Mouse (Mus musculus): ENCODE results near the gene Kcnn3.

The Kcnn3 gene
- long read RNA-seq, experiment 1, partial matches to known transcripts: 0 of 1 reads
- long read RNA-seq, experiment 1, other reads (novel, unspliced or antisense): 1 of 1 reads
- long read RNA-seq, experiment 2: 0 reads

DNA sequence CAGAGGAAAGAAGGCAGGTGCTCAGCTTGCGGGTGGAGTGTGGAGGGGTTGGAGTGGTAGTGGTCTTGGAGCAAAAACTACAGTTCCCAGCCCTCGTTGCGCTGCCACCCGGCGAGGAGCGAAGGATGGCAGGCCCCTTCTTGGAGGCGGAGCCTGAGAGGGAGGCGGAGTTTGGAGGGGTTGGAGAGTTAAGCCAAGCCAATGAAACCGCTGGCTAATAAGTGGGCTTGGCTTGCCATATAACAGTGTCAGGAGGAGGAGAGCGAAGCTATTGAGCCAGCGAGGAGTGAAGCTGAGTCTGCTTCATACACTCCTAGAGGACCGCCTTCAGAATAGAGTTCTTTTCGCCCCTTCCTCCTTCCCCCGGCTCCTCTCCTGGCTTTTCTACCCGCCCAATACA lies at the start of gene Kcnn3:
TSS of gene Kcnn3 (plus strand) at position 271 of the 400 bp plus-strand sequence.
- intact Hi-C loops (cut with DNase I): no loop called here

DNA sequence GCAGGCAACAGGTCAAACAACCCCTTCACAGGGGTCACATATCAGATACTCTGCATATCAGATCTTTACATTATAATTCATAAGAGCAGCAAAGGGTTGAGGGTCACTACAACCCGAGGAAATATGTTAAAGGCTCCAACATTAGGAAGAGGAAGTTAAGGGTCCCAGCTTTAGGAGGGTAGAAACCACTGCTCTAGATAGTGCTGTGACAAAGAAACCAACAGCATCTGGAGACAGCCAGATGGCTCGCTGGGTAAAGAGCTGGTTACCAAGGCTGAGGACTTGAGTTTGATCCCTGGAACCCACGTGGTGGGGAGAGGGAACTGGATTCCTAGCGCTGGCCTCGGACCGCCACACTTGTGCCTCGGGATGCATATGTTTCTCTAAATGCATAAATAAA lies 47.7 kb upstream of the Kcnn3 start:
- intact Hi-C loops (cut with DNase I): no loop called here

DNA sequence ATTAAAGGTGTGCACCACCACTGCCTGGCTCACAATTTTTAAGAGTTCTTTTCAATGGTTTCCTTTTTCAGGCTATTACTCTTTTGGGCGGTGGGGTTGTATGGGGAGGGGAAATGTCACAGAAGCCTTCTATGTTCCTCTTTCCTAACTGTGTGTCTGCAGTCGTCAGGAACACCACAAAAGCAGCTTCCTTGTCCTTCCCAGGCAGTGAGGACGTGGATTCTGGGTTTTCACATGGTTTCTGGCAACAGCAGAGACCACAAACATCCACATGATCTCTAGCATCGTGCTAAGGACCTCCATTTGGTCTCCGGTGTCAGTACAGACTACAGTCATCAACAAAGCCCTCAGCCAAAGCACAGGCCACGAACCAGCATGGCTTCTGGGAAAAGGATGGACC lies 46.1 kb upstream of the Kcnn3 start:
- intact Hi-C loops (cut with DNase I): no loop called here

DNA sequence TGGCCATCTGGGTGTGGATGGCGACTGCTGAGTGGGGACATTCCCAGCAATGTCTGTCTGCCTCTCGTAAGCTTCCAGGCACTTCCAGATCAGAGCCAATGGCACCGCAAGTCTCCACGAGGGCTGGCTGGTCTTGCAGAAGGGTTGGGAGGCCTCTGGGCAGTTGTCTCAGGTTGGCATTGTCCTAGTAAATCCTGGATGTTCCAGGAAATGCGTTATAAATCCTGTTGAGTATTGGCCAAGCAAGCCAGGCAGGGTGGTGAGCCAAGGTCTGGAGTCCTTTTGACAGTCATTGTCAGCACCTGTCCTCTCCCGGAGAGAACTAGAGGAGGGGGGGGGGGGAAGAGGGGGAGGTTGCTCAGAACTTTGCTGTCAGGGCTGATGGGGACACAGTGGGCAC lies 40.9 kb upstream of the Kcnn3 start:
- intact Hi-C loops (cut with DNase I): no loop called here

DNA sequence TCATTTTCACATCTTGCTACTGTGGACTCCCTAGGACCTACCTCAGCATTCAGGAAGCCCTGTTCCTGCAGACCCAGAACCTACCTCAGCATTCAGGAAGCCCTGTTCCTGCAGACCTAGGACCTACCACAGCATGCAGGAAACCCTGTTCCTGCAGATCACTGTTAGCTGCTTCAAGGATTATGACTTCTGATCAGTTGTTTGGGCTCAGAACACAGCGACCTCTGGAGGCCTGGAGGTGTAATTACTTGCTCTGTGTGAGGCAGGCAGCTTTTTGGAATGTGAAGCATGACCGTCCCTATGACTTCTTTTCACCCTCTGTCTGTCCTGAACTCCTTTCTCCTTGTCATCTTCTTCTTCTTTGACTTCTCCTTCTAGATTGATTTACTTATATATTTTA lies 38.5 kb upstream of the Kcnn3 start:
- intact Hi-C loops (cut with DNase I): loop anchor here (10.0 kb wide), 1 partner anchor 167 kb away; no protein-coding TSS in a partner anchor

DNA sequence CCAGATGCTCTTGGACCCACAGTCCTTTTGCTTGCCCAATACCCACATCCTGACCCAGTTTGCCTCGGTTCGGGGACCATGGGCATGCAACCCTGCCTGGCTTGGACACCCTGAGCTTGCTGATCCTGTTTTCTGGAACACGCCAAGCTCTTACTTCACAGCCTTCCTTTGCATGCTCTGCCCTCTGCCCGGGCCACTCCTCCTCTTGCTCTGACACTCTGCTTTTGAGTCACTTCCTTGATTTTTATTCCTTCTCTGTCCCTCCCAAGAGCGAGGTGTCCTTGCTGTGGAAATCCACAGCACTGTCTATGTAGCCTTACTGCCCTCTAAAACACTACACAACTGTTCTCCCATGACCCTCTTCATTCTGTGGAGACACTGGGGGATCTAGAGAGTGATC lies 37.7 kb upstream of the Kcnn3 start:
- intact Hi-C loops (cut with DNase I): loop anchor here (10.0 kb wide), 1 partner anchor 167 kb away; no protein-coding TSS in a partner anchor

DNA sequence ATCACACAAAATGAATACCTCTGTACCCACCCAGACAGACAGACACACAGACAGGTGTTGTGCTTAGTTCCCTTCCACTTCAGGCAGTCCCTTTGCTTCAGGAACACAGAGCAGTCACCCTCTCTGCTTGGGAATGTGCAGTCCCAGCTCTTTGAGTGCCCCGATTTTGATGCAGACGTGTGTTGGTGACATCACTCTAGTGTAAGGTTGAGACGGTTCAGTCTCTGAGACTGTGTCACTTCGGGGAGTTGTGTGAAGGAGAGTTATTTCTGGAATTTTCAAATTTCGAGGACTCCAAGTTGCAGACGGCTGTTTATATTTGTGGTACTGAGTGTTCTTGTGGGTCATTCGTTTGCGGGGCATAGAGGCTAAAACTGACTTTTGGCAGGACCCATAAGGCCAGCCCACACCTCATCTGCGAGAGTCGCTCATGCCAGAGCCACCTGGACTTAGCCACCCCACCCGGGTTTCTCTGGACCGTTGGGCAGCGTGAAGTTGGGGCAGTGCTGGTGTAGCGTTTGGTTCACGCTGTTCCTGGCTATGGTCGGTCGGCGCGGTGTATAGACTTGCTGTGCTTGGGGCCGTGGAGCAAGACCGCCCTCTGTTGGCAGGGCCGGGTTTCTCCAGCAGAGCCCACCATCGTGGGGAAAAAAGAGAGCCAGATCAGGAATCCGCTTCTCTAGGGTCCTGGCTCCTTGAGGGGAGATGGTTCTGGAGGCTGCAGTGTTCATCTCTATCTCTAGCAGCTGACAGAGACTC lies 35.0 kb upstream of the Kcnn3 start:
- intact Hi-C loops (cut with DNase I): loop anchor here (2.0 to 10.0 kb wide), 4 partner anchors 28 to 170 kb away; no protein-coding TSS in a partner anchor

DNA sequence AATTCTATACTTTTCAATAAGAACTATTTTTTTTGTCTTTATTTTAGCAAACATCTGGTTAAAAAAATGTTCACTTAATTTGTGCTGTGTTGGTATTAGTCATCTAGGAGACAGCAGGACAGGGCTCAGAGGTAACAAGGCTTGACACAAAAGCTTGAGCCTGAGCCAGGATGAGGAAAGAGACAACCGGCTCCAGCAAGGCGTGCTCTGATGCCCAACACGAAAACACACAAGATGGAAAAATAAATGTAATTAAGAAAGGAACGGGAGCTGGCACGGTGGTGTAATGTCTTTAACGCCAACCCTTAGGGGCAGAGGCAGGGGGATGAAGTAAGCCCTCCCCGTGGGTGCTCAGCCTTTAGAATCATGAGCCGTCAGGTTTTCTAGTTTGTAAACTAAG lies 33.9 kb upstream of the Kcnn3 start:
- intact Hi-C loops (cut with DNase I): loop anchor here (5.0 to 10.0 kb wide), 2 partner anchors 144 to 171 kb away; no protein-coding TSS in a partner anchor

DNA sequence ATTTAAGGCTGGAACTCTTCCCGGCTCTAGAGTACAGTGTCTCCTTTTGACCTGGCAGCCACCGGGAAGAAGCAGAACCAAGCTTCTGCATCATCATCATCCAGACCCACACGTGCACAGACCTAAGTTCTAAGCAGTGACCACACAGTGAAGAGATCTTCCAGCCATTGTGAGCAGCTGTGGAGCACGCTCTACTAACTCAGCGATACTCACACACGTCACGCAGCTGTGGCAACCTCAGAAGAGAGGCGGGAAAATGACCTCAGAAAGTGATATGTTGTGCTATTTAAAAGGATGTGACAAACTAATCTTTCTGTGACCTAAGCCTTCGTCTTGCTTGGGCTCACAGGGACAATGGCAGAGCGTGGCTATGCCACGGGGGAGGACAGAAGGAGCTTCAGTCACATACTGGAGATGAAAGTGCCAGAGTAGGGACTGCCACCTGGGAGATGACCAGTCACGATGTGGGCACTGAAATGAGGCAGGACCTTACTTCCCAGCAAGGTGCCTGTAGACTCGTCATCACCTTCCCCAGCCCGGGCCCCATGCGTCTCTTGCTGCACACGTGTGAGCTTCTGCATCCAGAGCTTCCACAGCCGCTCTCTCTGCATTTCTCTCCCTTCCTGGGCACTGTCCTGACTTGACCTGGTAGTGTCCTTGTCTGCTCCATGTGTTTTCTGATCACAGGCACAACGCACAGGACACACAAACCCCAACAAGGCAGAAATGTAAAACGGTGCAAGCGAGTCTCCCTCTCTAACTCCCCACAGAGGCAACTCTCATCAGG lies 32.9 kb upstream of the Kcnn3 start:
- intact Hi-C loops (cut with DNase I): loop anchor here (5.0 to 10.0 kb wide), 2 partner anchors 145 to 172 kb away; no protein-coding TSS in a partner anchor

DNA sequence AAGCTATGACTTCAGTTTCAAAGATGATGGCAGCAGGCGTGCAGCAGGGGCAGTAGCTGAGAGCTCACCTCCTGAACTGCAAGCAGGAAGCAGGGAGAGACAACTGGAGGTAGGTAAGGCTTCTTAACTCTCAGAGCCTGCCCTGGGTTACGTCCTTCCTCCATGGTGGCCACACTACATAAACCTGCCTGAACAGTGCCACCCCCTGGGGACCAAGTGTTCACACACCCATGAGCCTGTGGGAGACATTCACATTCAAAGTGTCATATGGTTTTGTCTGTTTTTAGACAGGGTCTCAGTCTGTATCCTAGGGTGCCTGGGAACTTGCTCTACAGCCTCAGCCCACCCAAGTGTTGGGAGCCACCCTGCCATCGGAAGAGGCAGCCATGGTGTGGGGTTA lies 29.2 kb upstream of the Kcnn3 start:
- intact Hi-C loops (cut with DNase I): no loop called here

DNA sequence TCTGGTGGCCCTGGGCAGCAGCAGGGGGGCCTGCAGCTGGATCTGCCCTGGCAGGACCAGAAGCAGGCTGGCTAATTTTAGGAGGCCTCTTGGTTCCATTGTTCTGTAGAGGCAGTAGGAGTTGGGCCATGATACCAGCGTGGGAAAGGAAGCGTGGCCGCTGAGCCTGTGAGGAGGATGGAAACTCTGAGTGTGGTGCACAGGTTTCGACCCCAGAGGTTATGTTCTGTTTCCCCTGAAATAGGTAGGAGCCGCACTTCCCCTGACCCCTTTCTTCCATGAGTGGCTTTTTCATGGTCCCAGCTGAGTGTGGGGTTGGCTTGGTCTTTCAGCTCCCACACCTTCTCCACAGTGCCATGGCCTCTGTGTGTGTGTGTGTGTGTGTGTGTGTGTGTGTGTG lies 28.4 kb upstream of the Kcnn3 start:
- intact Hi-C loops (cut with DNase I): no loop called here

DNA sequence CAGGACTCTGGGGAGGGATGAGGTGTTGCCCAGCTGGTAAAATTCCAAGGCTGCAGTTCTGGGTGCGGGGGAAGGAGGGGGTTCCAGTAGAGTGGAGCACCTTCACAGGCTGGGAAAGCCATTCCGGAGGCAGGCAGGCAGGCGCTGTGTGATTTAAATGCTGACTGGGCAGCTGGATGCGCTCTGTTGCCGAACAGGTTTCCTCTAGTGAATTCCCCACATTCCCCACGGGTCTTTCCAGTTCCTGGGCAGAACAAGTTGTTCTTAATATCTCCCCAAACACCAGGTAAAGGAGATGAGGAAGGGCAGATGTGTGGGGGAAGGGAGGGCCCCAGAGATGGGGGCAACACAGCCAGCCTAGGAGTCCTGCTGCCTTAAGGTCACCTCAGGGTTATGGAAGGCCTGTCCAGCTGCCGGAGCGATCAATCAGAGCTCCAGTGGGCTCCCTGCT lies 27.2 kb upstream of the Kcnn3 start:
- intact Hi-C loops (cut with DNase I): no loop called here

DNA sequence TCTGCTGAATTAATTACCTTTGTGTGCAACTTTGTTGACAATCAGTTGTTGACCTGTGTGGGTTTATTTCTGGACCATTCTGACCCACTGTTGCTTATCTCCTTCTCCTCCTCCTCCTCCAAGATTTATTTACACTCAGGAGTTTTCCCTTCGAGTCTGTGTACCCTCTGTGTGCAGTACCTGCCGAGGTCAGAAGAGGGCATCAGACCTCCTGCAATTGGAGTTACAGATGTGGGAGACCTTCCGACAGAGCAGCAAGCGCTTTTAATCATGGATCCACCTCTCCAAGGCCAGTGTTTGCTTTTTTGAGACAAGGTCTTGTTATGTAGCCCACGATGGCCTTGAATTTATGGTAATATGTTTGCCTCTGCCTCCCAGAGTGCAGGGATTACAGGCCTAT lies 25.3 kb upstream of the Kcnn3 start:
- intact Hi-C loops (cut with DNase I): no loop called here

DNA sequence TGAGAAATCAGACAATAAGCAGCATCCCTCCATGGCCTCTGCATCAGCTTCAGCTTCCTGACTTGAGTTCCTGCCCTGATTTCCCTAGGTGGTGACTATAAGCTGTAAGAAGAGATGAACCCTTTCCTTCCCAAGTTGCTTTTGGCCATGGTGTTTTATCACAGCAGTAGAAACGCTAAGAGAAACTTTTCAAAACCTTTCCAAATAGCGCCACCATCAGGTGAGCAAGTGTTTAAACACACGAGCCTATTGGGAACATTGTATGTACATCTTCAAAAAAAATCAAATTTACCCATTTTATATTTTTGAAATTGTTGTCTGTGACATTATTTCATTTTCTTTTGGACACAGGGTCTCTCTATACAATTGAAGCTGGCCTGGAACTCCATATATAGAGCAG lies 23.6 kb upstream of the Kcnn3 start:
- intact Hi-C loops (cut with DNase I): no loop called here

DNA sequence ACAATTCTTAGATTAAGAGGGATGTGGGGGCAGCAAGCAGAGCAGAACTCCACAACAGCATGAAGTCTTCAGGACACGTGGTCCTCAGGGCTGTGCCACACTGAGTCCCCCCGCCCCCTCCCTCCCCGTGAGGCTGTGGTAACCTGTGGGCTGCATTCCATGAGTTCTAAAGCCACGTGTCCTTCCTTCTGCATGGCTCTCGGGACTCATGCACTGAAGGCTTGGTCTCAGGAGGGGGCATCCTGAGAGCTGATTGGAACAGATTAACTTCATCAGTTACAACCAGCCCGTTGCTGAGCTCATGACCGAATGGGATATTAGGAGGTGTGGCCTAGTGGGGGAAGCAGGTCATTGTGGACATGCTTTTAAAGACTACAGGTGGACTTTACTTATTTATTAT lies 20.3 kb upstream of the Kcnn3 start:
- intact Hi-C loops (cut with DNase I): no loop called here

DNA sequence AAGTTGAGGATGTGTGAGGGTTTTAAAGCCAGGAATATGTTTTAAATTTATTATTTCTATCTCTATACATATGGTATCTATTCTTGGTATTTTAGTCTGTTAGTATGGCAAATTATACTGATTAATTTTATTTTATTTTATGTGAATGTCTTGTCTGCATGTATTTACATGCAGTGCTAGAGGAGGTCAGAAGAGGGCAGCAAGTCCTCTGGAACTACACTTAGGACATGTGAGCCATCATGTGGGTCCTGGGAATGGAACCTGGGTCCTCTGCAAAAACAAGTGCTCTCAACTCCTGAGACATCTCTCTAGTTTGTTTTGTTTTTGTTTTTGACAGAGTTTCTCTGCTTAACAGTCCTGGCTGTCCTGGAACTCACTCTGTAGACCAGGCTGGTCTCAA lies 18.5 kb upstream of the Kcnn3 start:
- intact Hi-C loops (cut with DNase I): no loop called here

DNA sequence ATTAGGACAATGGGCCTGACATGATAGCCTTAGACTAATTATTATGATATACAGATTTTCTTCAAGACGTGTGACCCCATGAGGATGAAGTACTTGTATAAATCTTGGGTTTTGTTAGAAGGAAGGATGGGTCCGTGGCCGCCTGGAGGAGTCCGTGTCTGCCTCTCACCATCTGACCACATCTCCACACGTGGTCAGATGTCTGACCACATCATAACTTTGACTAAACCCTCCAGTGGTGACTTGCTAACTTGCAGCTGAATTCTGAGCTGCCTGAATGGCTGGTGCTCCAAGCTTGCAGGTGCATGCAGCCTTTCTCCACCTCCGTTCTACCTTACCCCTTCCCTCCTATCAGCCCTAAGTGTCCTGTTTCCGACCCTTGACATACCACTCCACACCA lies 17.4 kb upstream of the Kcnn3 start:
- intact Hi-C loops (cut with DNase I): no loop called here

DNA sequence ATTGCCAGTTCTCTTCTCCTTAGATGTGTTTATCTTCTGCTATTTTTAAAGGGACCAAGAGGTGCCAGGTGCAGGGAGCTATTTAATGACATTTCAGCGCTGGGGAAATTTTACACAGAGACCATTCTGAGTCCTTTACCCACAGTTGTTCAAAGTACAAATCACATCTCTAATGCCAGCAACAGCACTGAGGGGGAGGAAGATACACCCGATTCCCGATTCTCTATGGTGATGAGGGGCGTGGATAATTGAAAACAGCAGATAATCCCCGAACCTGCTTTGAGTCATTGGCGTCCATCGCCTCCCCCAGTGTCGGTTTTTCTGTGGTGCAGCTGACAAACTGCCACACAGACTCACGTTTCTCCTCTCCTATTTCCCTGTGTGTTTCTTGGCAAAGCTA lies 11.9 kb upstream of the Kcnn3 start:
- intact Hi-C loops (cut with DNase I): no loop called here

DNA sequence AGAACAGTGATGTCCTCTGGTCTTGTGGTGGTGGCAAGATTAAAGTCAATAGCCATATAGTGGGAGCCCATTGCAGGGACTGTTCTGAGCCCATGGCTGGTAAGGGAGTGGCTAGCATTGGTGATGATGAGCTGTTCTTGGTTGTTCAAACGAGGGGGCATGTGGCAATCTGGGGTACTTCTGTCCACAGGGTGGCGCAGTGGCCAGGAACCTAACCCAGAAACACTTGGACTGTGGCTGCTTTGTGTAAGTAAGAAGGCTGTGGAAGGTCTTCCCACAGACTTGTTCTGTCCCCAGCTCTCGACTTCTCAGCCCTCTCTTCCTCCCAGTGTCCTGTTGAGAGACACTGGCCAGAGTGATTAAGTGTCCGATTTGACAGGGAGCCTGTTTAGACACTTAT lies 9.0 kb upstream of the Kcnn3 start:
- intact Hi-C loops (cut with DNase I): loop anchor here (5.0 kb wide), 1 partner anchor 261 kb away; the partner anchor contains the start of gene Ube2q1

DNA sequence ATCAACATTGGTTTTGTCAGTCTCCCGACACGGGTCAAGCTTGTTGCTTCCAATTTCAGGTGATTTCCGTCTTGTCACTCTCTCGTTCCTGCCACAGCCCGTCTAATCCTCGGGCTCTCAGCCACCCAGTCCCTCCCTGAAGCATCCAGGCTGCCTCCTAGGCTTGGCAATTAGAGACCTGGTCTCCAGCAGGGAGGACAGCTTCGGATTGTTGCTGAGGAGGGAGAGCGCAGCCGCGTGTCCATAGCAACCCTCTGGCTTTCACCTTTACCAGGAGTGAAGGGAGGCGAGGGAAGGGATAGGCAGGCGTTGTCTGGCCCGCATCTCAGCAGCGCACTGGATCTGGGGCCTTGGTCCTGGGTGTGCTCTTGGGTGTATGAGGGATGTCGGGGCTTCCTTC lies 8.6 kb upstream of the Kcnn3 start:
- intact Hi-C loops (cut with DNase I): loop anchor here (5.0 kb wide), 1 partner anchor 261 kb away; the partner anchor contains the start of gene Ube2q1

DNA sequence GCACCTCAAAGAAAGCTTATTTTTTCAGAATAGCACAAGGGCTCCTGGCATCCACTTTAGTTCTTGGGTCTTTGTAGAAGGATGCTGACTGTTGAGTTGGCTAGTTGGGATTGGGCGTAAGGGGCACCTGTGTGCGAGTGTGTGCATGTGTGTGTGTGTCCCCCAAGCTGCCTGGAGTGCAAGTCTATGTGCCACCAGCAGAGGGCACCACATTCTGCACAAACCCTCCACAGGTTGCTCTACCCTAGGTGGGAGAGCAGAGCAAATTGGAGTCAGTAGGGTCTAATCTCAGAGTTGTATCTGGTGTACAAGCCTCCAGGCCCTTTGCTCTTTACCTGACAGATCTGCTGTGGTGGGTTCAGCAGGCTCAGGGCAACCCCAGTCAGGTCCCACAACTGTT lies 7.7 kb upstream of the Kcnn3 start:
- intact Hi-C loops (cut with DNase I): loop anchor here (2.0 to 5.0 kb wide), 2 partner anchors 177 to 260 kb away; partner anchors contain the start of gene Ube2q1

DNA sequence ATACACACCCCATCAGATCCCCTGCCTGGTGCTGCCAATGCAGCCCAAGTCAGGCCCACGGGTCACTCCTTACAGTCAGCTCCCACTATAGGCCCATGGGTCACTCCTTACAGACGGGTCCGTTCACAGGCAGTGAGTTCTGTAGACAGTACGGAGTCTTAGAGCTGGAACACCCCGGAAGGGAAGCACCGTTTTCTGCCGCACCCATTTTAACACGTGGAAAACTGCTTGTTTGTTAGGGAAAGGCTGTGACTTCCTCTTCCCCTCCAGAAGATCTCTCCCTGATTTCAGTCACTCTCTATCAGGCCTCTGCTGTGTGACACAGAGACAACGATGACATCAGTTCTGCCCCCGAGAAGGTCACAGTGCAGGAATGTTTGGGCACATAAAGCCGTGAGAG lies 4.5 kb upstream of the Kcnn3 start:
- intact Hi-C loops (cut with DNase I): no loop called here
